Mouse (Mus musculus): ENCODE data around the gene 9930104L06Rik.
"Not testable (repeated sequence)": the region's sequence is repeated elsewhere in the genome, so short reads cannot be mapped to it uniquely, and the experiment has no call there.

The 9930104L06Rik gene

GRCm38 (mm10) chr4:124936613-124937471 lies at the start of gene 9930104L06Rik:
TSS of gene 9930104L06Rik (plus strand) at chr4:124937048.
- in situ Hi-C loops (cut with MseI, MboI): no loop called here

GRCm38 (mm10) chr4:124888702-124889101 lies 48.1 kb upstream of the 9930104L06Rik start:
- in situ Hi-C loops (cut with MseI, MboI): no loop called here

GRCm38 (mm10) chr4:124889935-124890334 lies 46.9 kb upstream of the 9930104L06Rik start:
- in situ Hi-C loops (cut with MseI, MboI): no loop called here

- in situ Hi-C loops (cut with MseI, MboI): no loop called here
Measured at GRCm38 (mm10) chr4:124890831-124891230, 46.0 kb upstream of the 9930104L06Rik start.

- in situ Hi-C loops (cut with MseI, MboI): no loop called here
Measured at GRCm38 (mm10) chr4:124893769-124894168, 43.1 kb upstream of the 9930104L06Rik start.

- in situ Hi-C loops (cut with MseI, MboI): no loop called here
Measured at GRCm38 (mm10) chr4:124894508-124895428, 42.1 kb upstream of the 9930104L06Rik start.

- in situ Hi-C loops (cut with MseI, MboI): no loop called here
Measured at GRCm38 (mm10) chr4:124898428-124898827, 38.4 kb upstream of the 9930104L06Rik start.

GRCm38 (mm10) chr4:124899906-124900305 lies 36.9 kb upstream of the 9930104L06Rik start:
- in situ Hi-C loops (cut with MseI, MboI): no loop called here

- in situ Hi-C loops (cut with MseI, MboI): no loop called here
Measured at GRCm38 (mm10) chr4:124905417-124905816, 31.4 kb upstream of the 9930104L06Rik start.

GRCm38 (mm10) chr4:124905971-124906822 lies 30.7 kb upstream of the 9930104L06Rik start:
- in situ Hi-C loops (cut with MseI, MboI): no loop called here

GRCm38 (mm10) chr4:124928102-124928501 lies 8.7 kb upstream of the 9930104L06Rik start:
- in situ Hi-C loops (cut with MseI, MboI): no loop called here

GRCm38 (mm10) chr4:124939211-124939610 lies 2.4 kb downstream of the 9930104L06Rik start, which contains the start of gene Cdca8:
TSS of gene Cdca8 (minus strand) at chr4:124939311.
- in situ Hi-C loops (cut with MseI, MboI): not testable (repeated sequence)

- in situ Hi-C loops (cut with MseI, MboI): no loop called here
Measured at GRCm38 (mm10) chr4:124943022-124943421, 6.2 kb downstream of the 9930104L06Rik start.

GRCm38 (mm10) chr4:124943781-124944180 lies 6.9 kb downstream of the 9930104L06Rik start:
- in situ Hi-C loops (cut with MseI, MboI): no loop called here

GRCm38 (mm10) chr4:124944961-124945360 lies 8.1 kb downstream of the 9930104L06Rik start:
- in situ Hi-C loops (cut with MseI, MboI): no loop called here

- in situ Hi-C loops (cut with MseI, MboI): no loop called here
Measured at GRCm38 (mm10) chr4:124949488-124949887, 12.6 kb downstream of the 9930104L06Rik start.

- in situ Hi-C loops (cut with MseI, MboI): no loop called here
Measured at GRCm38 (mm10) chr4:124950181-124951035, 13.6 kb downstream of the 9930104L06Rik start.

GRCm38 (mm10) chr4:124951036-124951433 lies 14.2 kb downstream of the 9930104L06Rik start:
- in situ Hi-C loops (cut with MseI, MboI): no loop called here

- in situ Hi-C loops (cut with MseI, MboI): no loop called here
Measured at GRCm38 (mm10) chr4:124953546-124953945, 16.7 kb downstream of the 9930104L06Rik start.

GRCm38 (mm10) chr4:124957284-124957683 lies 20.4 kb downstream of the 9930104L06Rik start:
- in situ Hi-C loops (cut with MseI, MboI): loop anchor here in 1 of 2 experiments (5.0 kb wide), 1 partner anchor 65 kb away; no protein-coding TSS in a partner anchor
